Mouse (Mus musculus): ENCODE data around the gene Sbf2.
"Not testable (repeated sequence)": the region's sequence is repeated elsewhere in the genome, so short reads cannot be mapped to it uniquely, and the experiment has no call there.

Sbf2 gene

DNA sequence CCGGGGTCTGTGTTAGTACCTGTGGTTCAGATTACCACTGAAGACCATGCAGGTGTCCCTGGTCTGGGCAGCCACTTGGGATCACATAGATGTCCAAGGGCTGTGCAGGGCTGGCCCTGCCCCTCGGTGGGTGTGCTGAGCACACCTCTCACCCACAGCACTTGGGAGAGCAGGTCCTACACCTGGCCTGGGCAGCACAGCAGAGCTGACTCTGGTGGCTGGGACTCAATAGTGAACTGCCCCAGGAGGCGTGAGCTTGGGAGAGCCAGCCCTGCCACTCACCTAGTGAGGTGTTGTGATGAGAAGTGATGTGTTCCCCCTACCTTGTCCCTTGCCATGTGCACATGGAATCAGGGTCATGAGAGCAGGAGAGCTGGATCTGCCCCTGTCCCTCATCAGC, 31.0 kb downstream of the Sbf2 start:
- no peak for DNase-seq (ENCODE audit: low spot score)

GRCm38 (mm10) chr7:110565815-110566549, 48.7 kb downstream of the Sbf2 start:
- no peak for DNase-seq (ENCODE audit: low spot score)

DNA sequence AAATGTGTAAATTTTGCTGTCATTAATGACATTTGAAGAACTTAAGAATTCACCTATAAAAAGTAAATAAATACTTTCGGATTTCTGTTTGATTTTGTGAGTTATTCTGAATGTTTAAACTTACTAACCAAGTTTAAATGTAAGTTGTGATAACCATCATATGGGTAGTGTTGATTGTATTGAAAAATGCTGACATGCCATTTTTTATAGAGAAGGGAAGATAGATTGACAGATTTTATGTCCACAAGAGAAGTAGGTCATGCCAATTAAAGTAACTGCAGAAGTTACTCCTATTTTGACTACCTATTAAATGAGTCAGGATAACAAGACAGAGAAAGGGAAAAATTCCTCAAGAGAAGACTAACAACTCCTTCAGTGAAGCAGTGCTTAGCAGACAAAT, 53.1 kb downstream of the Sbf2 start:
- no peak for DNase-seq (ENCODE audit: low spot score)

- no peak for DNase-seq (ENCODE audit: low spot score)
These were observed 57.7 kb downstream of the Sbf2 start for GRCm38 (mm10) chr7:110557001-110557400.

DNA sequence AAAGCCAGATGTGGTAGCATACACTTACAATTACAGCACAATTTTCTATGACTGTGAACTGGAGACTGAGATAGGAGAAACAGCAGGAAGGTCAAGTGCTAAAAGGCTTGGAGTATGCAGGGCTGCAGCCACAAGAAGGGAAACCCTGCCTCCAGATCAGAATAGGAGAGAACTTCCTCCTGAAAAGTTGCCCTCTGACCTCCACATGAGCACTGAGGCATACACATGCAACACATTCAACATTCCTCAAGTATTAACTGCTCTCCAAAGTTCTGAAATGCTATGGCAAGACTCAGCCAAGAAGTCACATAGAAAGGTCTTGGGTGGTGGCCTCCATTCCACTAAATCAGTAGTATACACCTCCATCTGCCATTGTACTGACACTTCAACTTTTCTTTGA, 58.5 kb downstream of the Sbf2 start:
- peak; percentile 23 for DNase-seq (ENCODE audit: low spot score)

DNA sequence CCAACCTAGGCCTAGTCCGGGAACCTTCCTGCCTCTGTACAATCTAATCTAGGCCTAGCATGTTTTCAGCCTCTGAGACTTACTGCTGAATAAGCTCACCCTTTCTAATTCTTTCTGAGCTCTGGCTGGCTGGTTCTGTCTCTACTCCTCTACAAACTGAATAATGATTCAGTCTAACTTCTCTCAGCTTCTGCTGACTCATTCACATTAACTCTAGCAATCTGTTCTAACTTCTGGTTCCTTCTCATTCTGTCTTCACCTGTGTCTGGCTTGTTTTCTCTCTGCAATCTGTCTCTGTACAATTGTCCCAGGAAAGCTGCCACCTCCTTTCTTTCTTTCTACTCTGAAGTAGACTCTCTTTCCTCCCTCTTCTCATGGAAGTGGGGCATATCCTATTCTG, 59.5 kb downstream of the Sbf2 start:
- no peak for DNase-seq (ENCODE audit: low spot score)

GRCm38 (mm10) chr7:110548268-110548667, 66.5 kb downstream of the Sbf2 start:
- DNase-seq (ENCODE audit: low spot score) = no peak

DNA sequence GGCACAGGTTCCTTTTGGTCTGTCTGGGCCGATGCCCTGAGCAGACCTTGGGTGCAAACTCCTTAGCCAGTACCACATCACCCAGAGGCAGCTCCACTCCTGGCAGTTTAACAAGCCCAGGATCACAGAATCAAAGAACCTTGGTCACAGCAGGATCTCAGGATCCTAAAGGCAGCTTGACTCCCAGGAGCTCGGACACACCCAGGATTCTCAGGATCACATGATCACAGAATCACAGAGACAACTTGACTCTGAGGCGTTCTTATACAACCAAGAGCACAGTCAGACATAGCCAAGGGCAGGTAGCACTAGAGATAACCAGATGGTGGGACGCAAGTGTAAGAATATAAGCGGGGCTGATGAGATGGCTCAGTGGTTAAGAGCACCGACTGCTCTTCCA, 71.4 kb downstream of the Sbf2 start:
- no peak for DNase-seq (ENCODE audit: low spot score)

GRCm38 (mm10) chr7:110539266-110539665, 75.5 kb downstream of the Sbf2 start:
- no peak for DNase-seq (ENCODE audit: low spot score)

DNA sequence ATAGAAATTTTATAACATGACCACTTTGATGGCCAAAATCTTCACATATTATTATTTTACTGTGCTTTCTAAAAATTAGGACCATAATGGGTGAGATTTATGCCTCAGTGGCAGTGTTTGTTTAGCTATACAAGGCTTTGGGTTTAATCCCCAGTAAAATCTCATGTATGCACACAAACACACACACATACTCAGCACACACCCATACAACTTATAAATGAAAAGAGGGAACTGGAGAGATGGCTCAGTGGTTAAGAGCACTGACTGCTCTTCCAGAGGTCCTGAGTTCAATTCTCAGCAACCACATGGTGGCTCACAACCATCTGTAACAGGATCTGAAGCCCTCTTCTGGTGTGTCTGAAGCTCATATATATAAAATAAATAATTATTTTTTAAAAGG, 84.4 kb downstream of the Sbf2 start:
- DNase-seq (ENCODE audit: low spot score) = not testable (repeated sequence)

GRCm38 (mm10) chr7:110525090-110525775, 89.5 kb downstream of the Sbf2 start:
- DNase-seq (ENCODE audit: low spot score) = no peak

- DNase-seq (ENCODE audit: low spot score) = no peak
These were observed 98.2 kb downstream of the Sbf2 start for GRCm38 (mm10) chr7:110516241-110517220.

DNA sequence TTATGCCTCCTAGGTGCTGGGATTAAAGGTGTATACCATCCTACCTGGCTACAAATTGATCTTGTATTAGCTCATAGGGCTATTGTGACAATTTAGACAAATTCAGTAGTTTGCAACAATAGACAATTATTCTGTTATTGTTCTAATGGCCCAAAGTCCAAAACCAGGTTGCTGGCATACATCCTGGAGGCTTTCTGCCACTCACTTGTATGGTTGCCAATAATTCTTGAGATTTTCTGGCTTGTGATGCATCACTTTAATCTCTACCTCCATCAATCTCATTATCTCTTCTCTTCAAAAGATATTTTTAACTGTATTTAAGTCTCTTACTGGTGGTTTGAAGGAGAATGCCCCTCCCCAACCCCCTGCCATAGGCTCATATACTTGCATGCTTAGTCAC, 100.6 kb downstream of the Sbf2 start:
- DNase-seq (ENCODE audit: low spot score) = no peak

GRCm38 (mm10) chr7:110498653-110499052, 116.1 kb downstream of the Sbf2 start:
- no peak for DNase-seq (ENCODE audit: low spot score)

GRCm38 (mm10) chr7:110491038-110491437, 123.7 kb downstream of the Sbf2 start:
- no peak for DNase-seq (ENCODE audit: low spot score)

GRCm38 (mm10) chr7:110485051-110485450, 129.7 kb downstream of the Sbf2 start:
- DNase-seq (ENCODE audit: low spot score) = no peak

DNA sequence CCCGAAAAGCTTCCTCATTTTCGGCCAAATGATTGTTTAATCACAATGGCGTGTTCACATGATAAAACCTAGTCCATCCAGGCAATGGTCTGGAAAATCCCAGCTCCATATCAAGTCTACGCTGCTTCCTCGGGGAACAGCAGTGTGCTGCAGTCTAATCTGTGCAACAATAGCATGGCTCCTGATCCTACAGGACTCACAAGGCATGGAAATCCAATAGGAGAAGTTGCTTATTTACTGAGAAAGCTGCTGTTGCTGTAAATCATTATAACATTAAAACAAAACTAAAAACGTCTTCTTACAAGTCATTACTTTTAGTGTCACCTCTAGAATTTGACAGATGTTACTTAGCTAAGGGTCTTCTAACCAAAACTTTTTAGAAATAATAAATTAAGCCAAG, 143.7 kb downstream of the Sbf2 start:
- DNase-seq (ENCODE audit: low spot score) = no peak

DNA sequence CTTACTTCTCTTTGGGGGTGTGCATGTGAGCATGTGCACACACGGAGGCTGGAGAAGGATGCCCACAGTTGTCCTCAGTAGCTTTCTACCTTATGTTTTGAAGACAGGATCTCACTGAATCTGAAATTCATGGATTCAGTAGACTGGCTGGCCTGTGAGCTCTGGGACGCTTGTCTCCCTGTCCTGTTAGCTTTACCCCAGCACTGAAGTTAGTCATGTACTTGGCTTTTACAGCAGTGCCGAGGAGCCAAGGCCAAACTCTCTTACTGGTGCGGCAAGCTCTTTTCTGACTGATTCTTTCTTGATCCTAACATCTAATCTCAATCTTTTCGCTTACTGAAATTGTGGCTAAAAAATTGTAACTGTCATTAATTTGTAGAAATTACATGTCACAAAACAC, 151.3 kb downstream of the Sbf2 start:
- no peak for DNase-seq (ENCODE audit: low spot score)

- peak; percentile 33 for DNase-seq (ENCODE audit: low spot score)
These were observed 182.4 kb downstream of the Sbf2 start for GRCm38 (mm10) chr7:110432301-110432700.

GRCm38 (mm10) chr7:110416318-110416717, 198.4 kb downstream of the Sbf2 start:
- no peak for DNase-seq (ENCODE audit: low spot score)

GRCm38 (mm10) chr7:110414276-110414675, 200.4 kb downstream of the Sbf2 start:
- peak; percentile 62 for DNase-seq (ENCODE audit: low spot score)

- no peak for DNase-seq (ENCODE audit: low spot score)
These were observed 212.6 kb downstream of the Sbf2 start for GRCm38 (mm10) chr7:110402092-110402491.

DNA sequence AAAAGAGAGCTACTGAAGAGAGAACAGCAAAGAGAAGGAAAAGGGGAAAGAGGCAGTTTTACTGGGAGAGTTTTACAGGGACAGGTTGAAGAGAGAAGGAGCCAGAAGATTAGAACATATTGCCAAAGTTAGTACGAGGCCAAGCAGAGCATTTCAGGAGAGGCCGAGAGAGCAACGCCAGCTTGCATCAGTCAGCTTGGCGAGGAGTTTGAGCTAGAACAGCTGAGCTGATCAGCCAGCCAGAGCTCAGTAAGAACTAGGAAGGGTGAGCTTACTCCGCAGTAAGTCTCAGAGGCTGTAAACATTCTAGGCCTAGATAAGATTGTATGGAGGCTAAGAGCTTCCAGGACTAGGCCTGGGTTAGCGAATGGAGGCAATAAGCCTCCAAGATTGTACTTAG, 222.1 kb downstream of the Sbf2 start:
- DNase-seq (ENCODE audit: low spot score) = no peak
